Mouse (Mus musculus) thymus, adult 2 months (tissue): Measurements from ENCODE around the gene Gfi1b.

Experiments used
- CTCF ChIP-seq: fragments of 200-500 bp; IDR thresholded peaks from 2 replicates; pipeline ENCODE4 v1.5.1; 2012; ENCODE audit warnings: mild to moderate bottlenecking, control low read depth, low read length, moderate library complexity, borderline replicate concordance; ENCODE audit not compliant: control insufficient read depth, poor library complexity, insufficient read depth; ENCODE audit errors: extremely low read depth
- POLR2A ChIP-seq: fragments of 200-500 bp; IDR thresholded peaks from 2 replicates; pipeline ENCODE4 v1.6.1; 2012; ENCODE audit warnings: mild to moderate bottlenecking, low read length, control low read depth, moderate library complexity; ENCODE audit not compliant: control insufficient read depth, poor library complexity, insufficient read depth; ENCODE audit errors: extremely low read depth

- TF ChIP-seq POLR2A (no peak), CTCF (no peak)
Observed at GRCm38 (mm10) chr2:28662891-28663290, 41.1 kb upstream of the Gfi1b start.
